Mouse (Mus musculus) cerebellum, postnatal 25 days (tissue): ENCODE data around the gene Camta1.

Source experiments
- DNase-seq, 2 experiments: peaks; one replicate each; pipeline ENCODE4 v3.0.0; 2021; ENCODE audit warnings: mixed read lengths in 2 of 2

Camta1 gene

GRCm38 (mm10) chr4:151316428-151316827, 545.2 kb downstream of the Camta1 start:
- peak; percentile 54 to 56 for DNase-seq

- DNase-seq: peak in 1 of 2 experiments; percentile 34
These were observed 546.0 kb downstream of the Camta1 start for GRCm38 (mm10) chr4:151315726-151316125.

- peak; percentile 45 to 57 for DNase-seq
These were observed 550.9 kb downstream of the Camta1 start for GRCm38 (mm10) chr4:151310773-151311172.

- peak; percentile 75 to 76 for DNase-seq
These were observed 551.5 kb downstream of the Camta1 start for GRCm38 (mm10) chr4:151310056-151310685.

- DNase-seq: peak in 1 of 2 experiments; percentile 65
These were observed 554.8 kb downstream of the Camta1 start for GRCm38 (mm10) chr4:151306890-151307289.

GRCm38 (mm10) chr4:151306311-151306765, 555.3 kb downstream of the Camta1 start:
- peak; percentile 71 to 77 for DNase-seq

- DNase-seq: peak in 1 of 2 experiments; percentile 54
These were observed 555.9 kb downstream of the Camta1 start for GRCm38 (mm10) chr4:151305761-151306160.

- DNase-seq: no peak
These were observed 557.7 kb downstream of the Camta1 start for GRCm38 (mm10) chr4:151303931-151304330.

GRCm38 (mm10) chr4:151303436-151303835, 558.2 kb downstream of the Camta1 start:
- no peak for DNase-seq

GRCm38 (mm10) chr4:151302195-151303126, 559.2 kb downstream of the Camta1 start:
- peak; percentile 61 to 70 for DNase-seq

- peak; percentile 53 to 64 for DNase-seq
These were observed 560.3 kb downstream of the Camta1 start for GRCm38 (mm10) chr4:151301337-151301736.

- peak in 1 of 2 experiments; percentile 58 for DNase-seq
These were observed 561.0 kb downstream of the Camta1 start for GRCm38 (mm10) chr4:151300706-151301105.

- peak in 1 of 2 experiments; percentile 43 for DNase-seq
These were observed 566.0 kb downstream of the Camta1 start for GRCm38 (mm10) chr4:151295515-151296203.

- no peak for DNase-seq
These were observed 572.6 kb downstream of the Camta1 start for GRCm38 (mm10) chr4:151288893-151289585.

GRCm38 (mm10) chr4:151285905-151286445, 575.7 kb downstream of the Camta1 start:
- DNase-seq: peak in 1 of 2 experiments; percentile 51

- no peak for DNase-seq
These were observed 576.2 kb downstream of the Camta1 start for GRCm38 (mm10) chr4:151285432-151285831.

- peak; percentile 87 to 89 for DNase-seq
These were observed 578.5 kb downstream of the Camta1 start for GRCm38 (mm10) chr4:151283092-151283741.

- no peak for DNase-seq
These were observed 579.6 kb downstream of the Camta1 start for GRCm38 (mm10) chr4:151282103-151282502.

GRCm38 (mm10) chr4:151275292-151275691, 586.4 kb downstream of the Camta1 start:
- peak; percentile 63 to 75 for DNase-seq

GRCm38 (mm10) chr4:151263786-151264414, 597.8 kb downstream of the Camta1 start:
- DNase-seq: no peak

GRCm38 (mm10) chr4:151263052-151263451, 598.6 kb downstream of the Camta1 start:
- DNase-seq: peak; percentile 59 to 64
